Mouse (Mus musculus): ENCODE measurements around the gene Dapk3.

DNA sequence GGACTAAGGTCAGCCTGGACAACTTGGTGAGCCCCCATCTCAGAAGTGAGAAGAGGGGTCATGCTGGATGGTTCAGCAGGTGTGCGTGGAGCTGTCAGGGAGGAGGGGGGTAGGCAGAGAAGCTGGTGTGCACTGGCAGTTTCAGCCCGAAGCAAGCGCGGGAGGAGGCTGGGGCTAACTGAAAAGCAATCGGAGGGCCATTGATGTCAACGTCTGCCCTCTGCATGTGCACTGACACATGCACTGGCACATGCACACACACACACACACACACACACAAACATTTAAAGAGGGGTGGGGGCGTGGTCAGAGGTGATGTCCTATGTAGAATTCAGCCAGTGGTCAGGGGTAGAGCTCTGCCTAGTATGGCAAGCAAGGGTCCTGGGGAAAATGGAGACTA lies 48.6 kb downstream of the Dapk3 start:
- TF ChIP-seq CTCF (IDR thresholded peaks at IDR 0.05; ENCODE audit: insufficient read depth, low read depth, low read length) (no peak), POLR2A (IDR thresholded peaks at IDR 0.05; ENCODE audit: insufficient read depth, low read depth, low read length) (no peak)

All from olfactory bulb, adult 2 months (tissue).